Mouse (Mus musculus) midbrain, postnatal 0 days (tissue): ENCODE measurements around the gene Igdcc3. TPM values are rescaled to one million over a fixed set of nuclear protein-coding genes. Genes with fewer than 3 reads are reported as not detected.

Experiments
- ATAC-seq: fragments of 200-750 bp; cut with Nextera tagmentation; 2 replicates; pipeline ENCODE4 v1.8.0; 2017; ENCODE audit warnings: moderate number of reproducible peaks, mild to moderate bottlenecking, moderate TSS enrichment, moderate library complexity; ENCODE audit not compliant: low FRiP score
- DNase-seq: peaks from one replicate; pipeline ENCODE4 v3.0.0-alpha.2; 2015; ENCODE audit warnings: low spot score
- H3K27ac ChIP-seq: fragments of 300-500 bp; sonication (generic); 2 replicates; pipeline ENCODE4 v1.5.1; 2014; ENCODE audit warnings: low read depth, mild to moderate bottlenecking, low read length, mixed read lengths
- H3K27me3 ChIP-seq: fragments of 300-500 bp; sonication (generic); 2 replicates; pipeline ENCODE4 v1.6.1; 2014; ENCODE audit warnings: low read length, control low read depth, mixed read lengths; ENCODE audit not compliant: insufficient read depth
- H3K36me3 ChIP-seq: fragments of 300-500 bp; sonication (generic); 2 replicates; pipeline ENCODE4 v1.6.1; 2014; ENCODE audit warnings: low read length, control low read depth, mixed read lengths; ENCODE audit not compliant: insufficient read depth
- H3K4me1 ChIP-seq: fragments of 300-500 bp; sonication (generic); 2 replicates; pipeline ENCODE4 v1.6.1; 2014; ENCODE audit warnings: mild to moderate bottlenecking, control low read depth, antibody characterized with exemption, low read length, mixed read lengths; ENCODE audit not compliant: insufficient read depth
- H3K4me2 ChIP-seq: fragments of 300-500 bp; sonication (generic); 2 replicates; pipeline ENCODE4 v1.6.1; 2014; ENCODE audit warnings: low read depth, mild to moderate bottlenecking, low read length, mixed read lengths; ENCODE audit not compliant: poor library complexity, severe bottlenecking
- H3K4me3 ChIP-seq: fragments of 300-500 bp; sonication (generic); 2 replicates; pipeline ENCODE4 v1.5.1; 2014; ENCODE audit warnings: low read depth, mild to moderate bottlenecking, low read length, moderate library complexity
- H3K9ac ChIP-seq: fragments of 300-500 bp; sonication (generic); replicated peaks from 2 replicates; pipeline ENCODE4 v1.6.1; 2014; ENCODE audit warnings: mild to moderate bottlenecking, low read length, moderate library complexity, mixed read lengths; ENCODE audit not compliant: poor library complexity, severe bottlenecking
- H3K9me3 ChIP-seq: fragments of 300-500 bp; sonication (generic); 2 replicates; pipeline ENCODE4 v1.6.1; 2016; ENCODE audit warnings: low read length, control low read depth
- CTCF ChIP-seq: IDR thresholded peaks from 2 replicates; pipeline ENCODE4 v1.5.1; 2016; ENCODE audit warnings: antibody characterized with exemption, mild to moderate bottlenecking
- WGBS: fragments of 180-500 bp; shearing (Covaris S2); extraction: QIAGEN DNeasy Blood & Tissue Kit; methylation state at CpG from one replicate; pipeline ENCODE4 v1.1.7; 2014; 5-methylcytosine and 5-hydroxymethylcytosine counted together
- polyA plus RNA-seq: library from polyadenylated mRNA; unstranded; fragments of >200 nt; fragmentation: Nextera tagmentation; extraction: Ambion mirVana; gene quantifications from 2 replicates; pipeline ENCODE4 v1.2.1, GENCODE M21; 2015
- total RNA-seq: library from RNA; depleted of rRNA; stranded (reverse); fragments of >200 nt; gene quantifications from 2 replicates; pipeline ENCODE4 v1.2.3, GENCODE M21; 2014

Igdcc3 gene
- total and polyA plus RNA-seq, 2 experiments from 2014 or later, result 6.6 to 7.7 TPM

GRCm38 (mm10) chr9:65195621-65195981, 54.6 kb downstream of the Igdcc3 start:
- TF ChIP-seq CTCF, result no peak
- Histone ChIP-seq H3K9me3 (no peaks in the 10 kb centered on the region), H3K27me3 (no peaks in the 10 kb centered on the region), H3K27ac (peak overlapping the region; percentile 67), H3K4me3 (no peak overlapping the region), H3K9ac (no peak overlapping the region; the same call in 1 of the 2 replicates), H3K4me2 (no peak overlapping the region), H3K36me3 (no peaks in the 10 kb centered on the region), H3K4me1 (0 out of 2 replicates have a peak, but pooled peaks cover 3% of the 10 kb centered on the region)
- peak; percentile 32 for DNase-seq
- ATAC-seq, result no peak
- WGBS, result 38% methylated on average over 8 of the region's 8 CpGs

- Histone ChIP-seq H3K36me3 (no peaks in the 10 kb centered on the region), H3K4me2 (0 out of 2 replicates have a peak overlapping the region, but pooled peaks have one; percentile 5), H3K9ac (no peak overlapping the region; the same call in 1 of the 2 replicates), H3K4me3 (0 out of 2 replicates have a peak overlapping the region, but pooled peaks have one; percentile 2), H3K27me3 (no peaks in the 10 kb centered on the region), H3K4me1 (0 out of 2 replicates have a peak, but pooled peaks cover 3% of the 10 kb centered on the region), H3K27ac (peak overlapping the region; percentile 67), H3K9me3 (no peaks in the 10 kb centered on the region)
- 5% methylated on average over 9 of the region's 9 CpGs for WGBS
- DNase-seq, result peak; percentile 91
- peak; percentile 88 for ATAC-seq
- no peak for TF ChIP-seq CTCF
These were observed 55.2 kb downstream of the Igdcc3 start for GRCm38 (mm10) chr9:65195982-65196737.

DNA sequence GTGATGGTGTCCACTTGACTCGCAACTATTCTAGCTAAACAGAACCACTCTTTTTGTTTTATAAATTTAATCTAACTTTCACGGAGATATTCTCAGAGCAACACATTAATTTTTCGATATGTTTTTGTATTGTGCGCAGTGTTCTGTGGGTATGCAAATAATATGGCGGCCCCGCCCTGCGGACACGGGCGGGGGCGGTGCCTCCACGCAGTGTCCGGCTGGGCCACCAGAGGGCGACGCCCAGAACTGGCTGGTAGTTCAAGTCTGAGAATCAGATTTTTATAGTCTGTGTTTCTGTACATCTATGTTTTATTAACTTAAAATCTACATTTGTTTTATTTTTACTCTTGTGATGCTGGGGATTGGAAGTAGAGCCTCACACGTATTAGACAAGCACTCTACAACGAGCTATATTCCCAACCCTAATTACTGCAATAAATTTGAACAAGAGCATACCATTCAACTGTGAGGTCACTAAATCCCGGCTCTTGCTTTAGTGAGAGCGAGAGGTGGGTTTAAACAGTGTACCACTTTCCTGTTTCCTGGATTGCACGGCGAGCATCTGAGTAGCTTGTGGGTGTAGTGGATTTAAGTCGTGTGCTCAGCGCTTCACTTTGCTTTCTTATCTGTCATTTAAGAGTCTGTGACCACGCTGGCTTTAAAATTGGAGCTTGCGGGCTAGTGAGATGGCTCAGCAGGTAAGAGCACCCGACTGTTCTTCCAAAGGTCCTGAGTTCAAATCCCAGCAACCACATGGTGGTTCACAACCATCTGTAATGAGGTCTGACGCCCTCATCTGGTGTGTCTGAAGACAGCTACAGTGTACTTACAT, 56.0 kb downstream of the Igdcc3 start:
- 0 out of 2 replicates have a peak, but pooled peaks cover 3% of the 10 kb centered on the region for H3K4me1 ChIP-seq
- 17% methylated on average over 26 of the region's 26 CpGs for WGBS
- no peaks in the 10 kb centered on the region for H3K27me3 ChIP-seq
- no peaks in the 10 kb centered on the region for H3K36me3 ChIP-seq
- H3K4me3 ChIP-seq, result 0 out of 2 replicates have a peak overlapping the region, but pooled peaks have one; percentile 2
- H3K4me2 ChIP-seq, result no peak overlapping the region
- ATAC-seq (peak; percentile 77), DNase-seq (peak; percentile 93)
- H3K9ac ChIP-seq, result no peak overlapping the region
- peak overlapping the region; percentile 67 for H3K27ac ChIP-seq
- H3K9me3 ChIP-seq, result no peaks in the 10 kb centered on the region
- peak; percentile 87 for TF ChIP-seq CTCF

DNA sequence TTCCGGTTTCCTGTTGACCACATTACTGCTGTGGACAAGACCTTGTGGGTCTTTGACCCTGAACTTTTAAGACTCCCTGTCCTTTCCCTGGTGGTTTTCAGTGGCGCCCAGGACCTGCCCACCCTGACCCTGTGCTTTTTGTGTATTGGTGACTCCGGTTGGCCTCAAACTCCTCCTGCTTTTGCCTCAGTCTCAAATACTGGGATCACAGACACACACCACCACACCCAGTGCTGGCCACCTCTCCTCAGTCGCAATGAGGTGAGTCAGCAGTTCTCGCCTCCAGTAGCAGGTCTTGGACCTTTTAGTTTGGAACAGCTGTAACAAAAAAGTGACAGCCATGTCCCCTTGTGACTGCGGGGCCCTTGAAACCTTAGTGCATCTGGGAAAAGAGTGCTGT, 56.8 kb downstream of the Igdcc3 start:
- TF ChIP-seq CTCF, result no peak
- H3K9me3 ChIP-seq, result no peaks in the 10 kb centered on the region

DNA sequence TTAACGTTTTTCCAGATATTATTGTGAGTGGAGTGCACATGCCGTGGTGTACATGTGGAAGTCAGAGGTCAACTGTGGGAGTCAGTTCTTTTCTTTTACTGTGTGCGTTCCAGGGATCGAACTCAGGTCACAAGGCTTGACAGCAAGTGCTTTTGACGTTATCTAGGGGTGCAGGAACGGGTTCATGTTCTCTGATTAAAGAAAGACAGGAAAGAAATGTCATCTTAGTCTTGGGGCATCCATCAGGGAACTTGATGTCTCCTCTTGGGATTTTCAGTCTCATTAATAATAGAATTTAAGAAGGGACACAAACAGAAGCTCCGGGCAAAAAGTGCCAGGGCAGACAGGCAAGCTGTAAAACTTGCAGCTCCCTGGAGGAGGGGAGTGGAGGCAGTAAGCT, 58.7 kb downstream of the Igdcc3 start:
- TF ChIP-seq CTCF, result no peak
- Histone ChIP-seq H3K36me3 (no peaks in the 10 kb centered on the region), H3K9ac (0 out of 2 replicates have a peak overlapping the region, but pooled peaks have one; percentile 30), H3K4me3 (no peak overlapping the region), H3K27ac (no peak overlapping the region), H3K27me3 (no peaks in the 10 kb centered on the region), H3K4me1 (0 out of 2 replicates have a peak, but pooled peaks cover 3% of the 10 kb centered on the region), H3K9me3 (no peaks in the 10 kb centered on the region), H3K4me2 (no peak overlapping the region)
- 59% methylated on average over 7 of the region's 7 CpGs for WGBS
- DNase-seq (no peak), ATAC-seq (no peak)

More for the DNA sequence above, 56.8 kb downstream of the Igdcc3 start:
- Histone ChIP-seq H3K4me2 (no peak overlapping the region), H3K9ac (no peak overlapping the region), H3K36me3 (no peaks in the 10 kb centered on the region), H3K27ac (no peak overlapping the region), H3K4me1 (0 out of 2 replicates have a peak, but pooled peaks cover 3% of the 10 kb centered on the region), H3K4me3 (no peak overlapping the region), H3K27me3 (no peaks in the 10 kb centered on the region)
- ATAC-seq (no peak), DNase-seq (no peak)
- WGBS, result 90% methylated on average over 6 of the region's 6 CpGs
